Mouse (Mus musculus): ENCODE measurements around the gene Tenm3.
A peak's percentile ranks its signal among the peaks of the same experiment; 100 is the strongest.

Gene Tenm3

DNA sequence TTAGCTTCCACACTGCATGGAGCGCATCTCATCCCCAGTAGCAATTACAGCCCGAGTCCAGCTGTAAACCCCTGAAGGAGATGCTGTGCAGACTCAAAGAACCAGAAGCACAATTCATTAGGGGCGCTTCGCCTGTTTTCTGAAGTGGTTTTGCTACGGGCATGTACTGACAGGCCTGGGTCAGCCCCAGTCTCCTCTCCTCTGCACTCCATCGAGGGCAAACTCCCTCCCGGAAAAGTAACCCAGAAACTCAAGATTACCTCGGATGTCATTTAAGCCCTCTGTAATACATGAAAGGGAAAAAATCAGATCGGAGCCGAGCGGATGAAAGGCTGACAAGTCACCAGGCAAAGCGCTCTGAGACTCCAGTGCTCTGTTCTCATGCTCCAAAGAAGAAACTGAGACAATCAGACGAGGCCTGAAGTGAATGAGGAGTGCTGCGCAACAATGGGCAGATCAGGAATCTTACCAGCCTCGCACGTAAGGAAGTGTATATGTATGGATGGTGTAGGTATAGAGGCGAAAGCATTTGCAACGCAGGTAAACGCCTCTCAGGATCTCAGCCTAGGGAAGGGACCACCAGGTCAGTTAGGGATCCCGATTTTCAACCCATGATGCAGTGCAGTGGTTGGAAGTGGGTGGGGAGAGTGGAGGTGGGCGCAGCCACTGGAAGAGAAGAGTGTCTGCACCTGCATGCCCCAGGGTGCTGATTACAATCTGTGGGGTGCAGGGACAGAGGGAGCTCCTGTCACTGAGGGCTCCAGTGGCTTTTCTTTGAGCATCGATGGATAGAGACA, 387.2 kb downstream of the Tenm3 start:
- no peak for DNase-seq (ENCODE audit: low read depth, low spot score)

DNA sequence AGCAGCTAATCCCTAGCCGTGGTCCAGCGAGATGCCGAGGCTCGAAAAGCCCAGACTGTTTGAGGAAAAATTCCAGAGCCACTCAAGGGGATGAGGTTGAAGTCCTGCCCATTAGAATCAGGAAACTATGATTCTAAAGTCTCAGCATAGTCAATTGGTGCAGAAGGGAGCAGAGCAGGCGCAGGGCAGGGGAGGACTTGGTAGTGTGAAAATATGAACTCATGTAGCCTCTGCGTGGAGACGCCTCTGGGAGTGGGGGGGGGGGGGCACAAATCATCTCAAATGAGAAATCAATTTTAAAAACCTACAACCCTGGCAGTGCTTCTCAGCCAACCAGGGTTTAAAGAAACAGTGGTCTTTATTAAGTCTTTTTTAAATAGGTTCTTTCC, 392.5 kb downstream of the Tenm3 start:
- no peak for DNase-seq (ENCODE audit: low read depth, low spot score)

DNA sequence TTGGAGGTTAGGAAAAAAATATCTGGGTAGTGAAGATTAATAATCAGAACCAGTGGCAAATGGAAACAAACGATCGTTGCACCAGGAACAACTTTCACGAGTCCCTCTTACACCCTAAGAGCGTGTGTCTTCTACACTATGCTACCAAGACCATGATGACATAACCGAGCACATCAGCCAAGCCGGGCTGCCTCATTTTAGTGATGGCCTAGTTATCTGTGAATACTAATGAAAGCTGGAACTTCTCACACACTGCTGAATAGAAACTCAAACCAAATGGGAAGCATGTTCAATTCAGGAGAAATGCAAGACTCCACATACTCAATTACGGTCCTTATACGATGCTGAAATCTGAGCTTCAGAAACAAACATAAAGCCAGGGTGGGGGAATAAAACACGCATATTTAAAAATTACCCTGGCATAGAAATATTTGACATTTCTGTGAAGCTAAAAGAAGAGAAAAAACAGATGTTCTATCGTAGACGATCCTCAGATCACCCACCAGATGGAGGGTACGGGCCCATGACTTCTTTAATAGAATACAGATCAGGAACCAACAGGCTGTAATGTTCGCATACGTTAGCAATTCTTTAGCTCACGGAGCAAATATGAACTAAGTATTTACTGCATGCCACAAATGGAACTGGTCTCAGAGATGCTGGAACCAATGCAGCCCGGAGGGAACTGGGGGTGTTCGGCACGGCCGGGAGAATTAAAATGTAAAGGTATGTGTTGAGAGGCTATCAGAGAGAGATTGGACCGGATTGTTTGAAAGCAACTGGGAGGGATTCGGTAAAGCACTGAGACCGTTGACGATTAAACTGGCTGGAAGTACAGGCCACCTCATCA, 393.1 kb downstream of the Tenm3 start:
- no peak for DNase-seq (ENCODE audit: low read depth, low spot score)

DNA sequence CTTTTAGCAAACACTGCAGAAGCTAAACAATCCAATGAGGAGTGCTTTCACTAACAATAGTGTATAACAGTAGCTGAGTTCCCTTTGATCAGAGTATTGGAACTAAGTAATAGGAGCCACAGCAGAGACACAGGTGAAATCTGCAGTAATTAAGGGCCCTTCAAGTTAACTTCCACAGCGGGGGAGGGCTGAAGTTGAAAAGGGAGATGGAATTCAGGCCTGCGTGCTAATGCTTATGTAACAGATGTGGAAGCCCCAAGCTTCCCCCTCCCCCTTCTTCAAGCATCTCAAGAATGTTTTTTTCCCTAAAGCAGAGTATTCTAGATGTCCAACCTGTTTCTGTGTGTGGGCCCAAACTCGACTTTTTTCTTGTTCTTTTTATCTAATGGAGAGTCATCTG, 394.1 kb downstream of the Tenm3 start:
- DNase-seq (ENCODE audit: low read depth, low spot score), result no peak

DNA sequence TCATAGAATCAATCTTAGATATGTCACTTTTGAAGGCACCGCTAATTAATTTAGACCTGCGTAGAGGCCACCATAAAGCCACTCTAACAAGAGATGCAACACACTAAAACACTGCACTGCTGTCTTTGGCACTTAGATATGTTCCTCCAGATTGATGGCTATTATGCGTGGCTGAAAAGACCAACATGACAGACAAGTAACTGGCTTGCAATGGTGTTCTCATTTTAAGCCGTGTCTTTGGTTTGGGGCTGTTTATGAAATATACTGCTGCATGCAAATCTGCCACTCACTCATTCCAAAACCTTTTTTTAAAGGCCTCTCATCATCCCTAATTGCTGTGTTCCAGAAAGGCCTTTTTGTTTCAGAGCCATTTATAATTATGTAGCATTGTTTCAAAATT, 398.1 kb downstream of the Tenm3 start:
- DNase-seq (ENCODE audit: low read depth, low spot score), result no peak

DNA sequence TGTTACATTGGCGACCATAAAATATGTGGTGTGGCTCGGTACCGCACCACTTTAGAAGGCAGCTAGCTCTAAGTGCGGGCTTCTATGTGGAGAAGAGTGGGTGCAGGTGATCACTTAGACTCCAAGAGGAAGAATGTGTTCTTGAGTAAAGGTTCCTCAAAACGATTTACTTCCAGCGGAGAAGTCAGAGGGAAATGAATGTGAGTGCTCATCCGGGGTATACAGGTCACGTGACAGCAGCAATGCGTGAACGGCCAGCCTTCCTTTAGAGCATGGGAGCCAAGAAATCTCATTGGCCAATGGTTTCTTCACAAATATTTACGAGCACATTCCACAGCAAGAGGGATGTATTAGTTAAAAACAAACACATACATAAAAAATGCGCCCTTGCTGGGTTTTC, 404.3 kb downstream of the Tenm3 start:
- DNase-seq (ENCODE audit: low read depth, low spot score), result no peak

DNA sequence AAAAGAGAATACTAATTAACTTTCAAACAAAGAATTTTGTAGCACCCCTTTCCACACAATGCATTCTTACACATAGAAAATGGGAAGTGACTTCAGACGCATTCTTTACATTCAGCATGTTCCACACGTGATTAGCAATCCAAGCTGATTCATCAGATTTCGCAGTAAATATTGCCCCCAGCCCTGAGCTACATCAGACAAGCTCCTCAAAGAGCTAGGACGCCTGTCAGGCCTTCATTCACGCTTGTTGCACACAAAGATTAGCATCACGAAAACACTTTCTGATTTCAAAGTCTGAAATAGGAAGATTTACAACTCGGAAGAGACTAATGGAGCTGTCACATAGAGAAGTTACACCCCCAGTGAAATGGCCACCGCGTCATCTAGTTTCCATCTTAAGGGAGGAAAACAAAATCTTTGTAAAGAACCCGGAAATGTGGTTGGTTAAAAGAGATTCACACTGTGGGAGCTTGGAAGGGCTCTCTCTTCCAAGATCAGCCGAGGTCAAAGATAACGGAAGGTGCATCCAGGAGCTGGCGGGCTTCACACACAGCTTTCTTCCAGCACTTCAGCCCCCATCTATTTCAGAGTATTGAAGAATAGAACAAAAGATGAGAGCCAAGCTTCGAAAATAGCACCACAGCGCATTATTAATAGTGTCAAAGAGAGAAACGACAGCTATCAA, 406.1 kb downstream of the Tenm3 start:
- DNase-seq (ENCODE audit: low read depth, low spot score), result no peak

DNA sequence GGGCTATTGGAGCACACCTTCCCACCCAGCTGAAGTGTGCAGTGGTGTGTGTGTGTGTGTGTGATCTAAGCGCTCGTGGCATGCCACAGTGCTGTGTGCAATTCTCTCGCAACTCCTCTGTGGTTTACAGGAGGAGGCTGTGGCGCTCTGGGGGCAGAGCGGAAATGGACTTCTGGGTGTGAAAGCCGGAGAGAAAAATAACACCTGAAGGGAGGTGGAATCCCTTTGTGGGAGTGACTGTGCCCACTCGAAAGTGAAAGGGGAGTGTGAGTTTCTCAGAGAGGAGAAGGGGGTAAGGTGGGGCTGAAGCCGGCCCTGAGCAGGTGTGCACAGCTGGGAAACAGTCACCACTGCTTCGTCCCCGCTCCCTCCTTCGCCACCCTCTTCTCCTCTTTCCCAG, 418.6 kb downstream of the Tenm3 start:
- no peak for DNase-seq (ENCODE audit: low read depth, low spot score)

DNA sequence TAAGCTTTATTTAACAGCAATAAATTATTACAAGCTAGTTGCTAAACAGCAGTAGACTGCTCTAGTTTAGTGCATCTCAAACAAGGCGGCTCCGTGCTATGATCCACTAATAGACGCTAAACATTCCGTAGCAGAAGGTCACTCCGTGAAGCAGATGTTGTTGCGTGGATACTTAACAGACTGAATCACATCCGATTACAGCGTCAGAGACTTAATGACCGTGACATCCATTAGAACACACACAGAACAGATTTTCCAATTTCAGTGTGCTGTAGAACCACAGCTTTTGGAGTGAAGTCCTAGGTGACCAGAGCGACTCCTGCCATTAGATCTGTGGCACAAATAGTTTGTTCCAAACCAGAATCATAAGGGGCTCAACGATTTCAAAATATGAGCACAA, 426.0 kb downstream of the Tenm3 start:
- DNase-seq (ENCODE audit: low read depth, low spot score), result no peak

DNA sequence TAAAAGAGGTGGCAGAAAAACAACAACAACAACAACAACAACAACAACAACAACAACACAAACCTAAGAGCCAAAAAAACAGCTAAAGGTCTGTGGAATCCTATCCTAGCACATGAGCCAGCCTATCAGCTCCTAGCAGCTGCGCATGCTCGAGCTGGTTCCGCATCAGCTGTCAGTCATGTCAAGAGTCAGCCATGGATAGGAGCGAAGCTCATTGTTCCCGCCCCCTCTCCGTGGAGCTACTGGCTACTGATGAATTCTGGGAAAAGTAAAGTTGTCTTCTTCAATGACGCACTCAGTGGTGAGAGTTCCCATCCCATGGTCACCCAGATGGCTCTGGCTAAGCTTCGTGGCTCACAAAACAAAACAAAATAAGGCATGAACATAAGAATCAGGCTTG, 432.8 kb downstream of the Tenm3 start:
- no peak for DNase-seq (ENCODE audit: low read depth, low spot score)

DNA sequence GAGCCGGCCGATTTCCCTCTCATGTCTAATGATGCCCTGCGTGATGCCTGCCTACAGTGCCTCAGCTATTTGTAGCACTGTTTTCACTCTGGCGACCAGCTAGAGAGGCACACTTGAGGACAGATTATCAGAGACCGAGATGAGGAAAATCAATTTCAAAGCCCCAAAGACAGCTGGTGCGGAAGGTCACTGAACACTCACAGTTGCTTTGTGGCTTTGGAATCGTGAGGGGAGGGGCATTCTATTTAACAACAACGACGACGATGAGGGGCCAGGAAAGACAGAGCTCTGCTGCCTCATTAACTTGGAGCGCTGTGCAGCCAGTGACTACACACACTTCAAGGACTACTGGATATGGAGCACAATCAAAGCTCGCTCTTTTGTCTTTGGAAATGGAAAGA, 443.2 kb downstream of the Tenm3 start:
- no peak for DNase-seq (ENCODE audit: low read depth, low spot score)

DNA sequence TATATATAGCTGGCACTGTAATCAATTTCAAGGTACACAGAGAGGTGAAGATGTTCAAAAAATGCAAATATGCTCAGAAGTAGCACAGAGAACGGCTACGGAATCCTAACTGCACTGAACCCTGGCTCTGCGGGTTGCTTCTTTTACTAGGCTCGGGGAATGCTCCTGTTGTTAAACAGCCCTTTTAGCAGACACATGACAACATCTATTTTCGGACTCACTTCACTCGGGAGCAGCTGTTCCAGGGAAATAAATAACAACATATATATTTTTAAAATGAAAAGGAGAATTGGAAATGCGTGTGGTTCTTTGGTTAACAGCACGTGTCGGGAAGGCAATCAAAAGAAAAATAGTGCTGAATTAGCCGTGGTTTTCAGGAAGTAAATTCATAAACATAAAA, 457.9 kb downstream of the Tenm3 start:
- DNase-seq (ENCODE audit: low read depth, low spot score), result no peak

DNA sequence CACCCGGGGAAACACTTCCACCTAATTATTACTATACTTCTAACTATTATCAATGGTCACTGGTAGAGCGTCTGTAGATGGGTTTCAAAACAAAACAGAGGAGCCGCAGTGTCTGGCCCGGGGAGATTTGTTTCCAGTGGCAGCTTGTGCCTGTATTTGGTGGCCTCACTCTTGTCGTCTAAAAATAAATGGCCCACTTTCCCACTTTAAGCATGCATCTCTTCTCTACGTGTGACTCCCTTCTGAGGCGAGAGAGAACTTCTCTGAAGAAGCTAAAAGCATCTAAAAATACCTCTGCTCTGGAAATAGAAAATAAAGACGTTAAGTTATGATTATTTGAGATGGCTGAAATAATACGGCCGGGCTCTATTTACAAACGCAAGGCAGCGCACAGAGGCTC, 463.7 kb downstream of the Tenm3 start:
- peak; percentile 58 for DNase-seq (ENCODE audit: low read depth, low spot score)

DNA sequence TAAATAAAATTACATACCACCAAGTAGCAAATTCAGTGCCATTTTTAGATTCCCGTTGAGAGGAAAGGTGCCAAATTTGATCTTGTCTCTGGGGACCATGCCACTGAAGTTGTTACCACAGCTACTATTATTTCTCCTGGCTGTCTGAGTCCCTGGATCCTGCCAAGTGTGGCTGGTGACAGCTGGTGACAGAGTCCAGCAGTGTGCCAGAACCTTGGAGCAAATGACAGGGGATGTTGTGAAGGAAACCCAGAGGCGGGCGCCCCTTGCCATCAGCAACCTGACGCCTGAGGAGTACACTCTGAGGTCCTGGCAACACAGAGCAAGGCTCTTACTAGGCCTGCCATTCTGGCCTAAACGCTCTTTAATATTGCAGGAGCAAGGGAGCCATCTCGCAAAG, 467.0 kb downstream of the Tenm3 start:
- DNase-seq (ENCODE audit: low read depth, low spot score), result peak; percentile 69

DNA sequence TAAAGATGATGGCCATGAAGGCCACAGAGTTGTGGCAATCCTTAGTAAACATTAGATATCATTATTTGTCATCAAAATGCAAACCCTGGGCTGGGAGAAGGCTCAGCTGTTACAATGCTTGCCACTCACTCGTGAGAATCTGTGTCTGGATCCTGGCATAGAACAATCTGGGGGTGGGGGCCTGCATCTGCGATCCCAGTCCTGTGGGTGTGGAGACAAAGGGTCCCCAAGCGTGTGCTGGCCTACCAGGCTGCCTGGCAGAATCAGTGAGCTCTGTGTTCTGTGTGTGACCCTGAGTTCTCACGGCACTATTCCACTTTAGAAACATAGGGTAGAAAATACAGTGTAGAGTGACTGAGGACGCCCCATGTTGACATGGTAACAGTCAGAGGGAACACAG, 468.6 kb downstream of the Tenm3 start:
- no peak for DNase-seq (ENCODE audit: low read depth, low spot score)

DNA sequence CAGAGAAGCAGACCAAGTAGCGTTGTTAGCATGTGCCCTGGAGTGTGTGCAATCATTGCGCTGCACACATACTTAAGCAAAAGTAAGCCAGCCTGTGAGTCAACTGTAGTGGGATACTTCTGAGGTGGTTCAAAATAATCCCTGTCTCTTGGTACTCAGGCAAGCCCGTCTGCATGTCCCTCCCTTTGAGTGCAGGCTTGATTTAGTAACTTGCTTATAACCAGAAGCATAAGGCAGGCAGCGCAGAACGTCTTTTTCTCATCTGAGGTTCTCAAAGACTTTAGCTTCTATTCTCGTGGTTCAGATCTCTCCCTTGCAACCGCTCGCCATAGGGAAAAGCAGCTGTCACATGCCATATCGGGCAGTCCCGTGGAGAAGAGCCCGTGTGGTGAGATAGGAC, 470.3 kb downstream of the Tenm3 start:
- peak; percentile 29 for DNase-seq (ENCODE audit: low read depth, low spot score)

DNA sequence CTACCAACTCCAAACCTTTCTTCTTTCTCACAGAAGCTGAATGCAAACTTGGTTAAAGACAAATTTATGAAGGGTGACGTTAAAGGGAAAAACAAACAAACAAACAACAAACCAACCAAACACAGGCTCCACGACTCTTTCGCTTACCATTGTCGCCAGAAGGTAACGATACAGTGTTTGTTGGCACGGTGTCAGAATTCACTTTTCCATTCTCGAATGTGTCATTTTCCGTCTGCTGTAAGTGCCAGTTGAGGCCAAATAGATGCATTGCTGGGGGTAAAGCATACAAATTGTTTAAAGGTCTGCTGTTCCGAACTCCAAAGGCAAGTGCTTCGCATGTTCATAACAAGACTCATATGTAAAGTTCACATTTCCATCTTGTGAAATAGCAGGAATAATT, 476.6 kb downstream of the Tenm3 start:
- no peak for DNase-seq (ENCODE audit: low read depth, low spot score)

DNA sequence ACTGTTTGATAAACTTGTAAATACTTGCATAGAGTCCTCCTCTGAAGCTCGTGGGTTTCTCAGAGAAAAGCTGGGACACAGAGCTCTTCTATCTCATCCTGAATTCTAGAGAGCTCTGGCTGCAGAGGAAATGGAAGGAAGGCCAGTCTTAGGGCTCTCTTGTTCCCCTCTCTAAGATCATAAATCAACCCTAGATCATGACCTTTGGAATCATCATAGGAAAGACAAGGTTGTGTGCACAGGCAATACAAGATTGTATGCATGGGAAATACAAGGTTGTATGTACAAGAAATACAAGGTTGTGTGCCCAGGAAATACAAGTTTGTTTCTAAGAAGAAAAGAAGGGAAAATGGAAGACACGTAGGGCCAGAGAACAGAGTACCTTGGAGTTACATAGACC, 486.9 kb downstream of the Tenm3 start:
- no peak for DNase-seq (ENCODE audit: low read depth, low spot score)

DNA sequence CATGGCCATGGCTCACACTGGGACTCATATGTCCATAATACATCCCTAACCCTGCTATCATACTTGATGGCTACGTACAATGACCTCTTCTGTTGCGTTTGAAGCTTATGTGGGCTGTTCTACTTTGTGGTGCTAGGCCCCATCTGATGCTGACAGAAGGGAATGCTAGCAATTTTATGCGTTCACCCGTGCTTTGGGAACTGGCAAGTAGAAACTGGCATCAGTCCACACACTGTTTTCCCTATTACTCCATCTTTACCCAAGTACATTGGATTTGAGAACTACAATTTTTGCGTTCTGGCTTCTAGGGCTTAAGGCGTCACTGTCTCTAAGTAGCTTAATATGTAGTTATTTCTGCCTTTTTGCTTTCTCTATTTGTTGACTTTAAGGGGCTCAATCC, 490.3 kb downstream of the Tenm3 start:
- peak; percentile 31 for DNase-seq (ENCODE audit: low read depth, low spot score)

DNA sequence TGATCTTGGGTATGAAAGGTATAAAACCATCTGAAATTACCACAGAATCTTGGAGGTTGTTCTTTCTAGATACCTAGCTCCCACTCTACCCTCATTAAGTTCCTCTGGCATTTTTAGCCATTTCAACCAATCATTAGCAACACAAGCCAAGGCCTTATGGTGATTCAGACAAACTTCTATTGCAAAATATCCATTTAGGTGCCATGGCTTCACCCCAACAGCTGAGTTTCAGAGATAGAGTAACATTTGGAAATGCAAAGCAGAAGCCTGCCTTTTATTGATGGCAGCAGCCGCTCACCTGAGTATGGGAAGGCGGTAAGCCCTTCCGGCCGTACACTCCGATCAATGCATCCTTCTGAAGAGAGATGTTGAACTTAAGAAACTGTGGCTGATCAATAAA, 494.9 kb downstream of the Tenm3 start:
- no peak for DNase-seq (ENCODE audit: low read depth, low spot score)

DNA sequence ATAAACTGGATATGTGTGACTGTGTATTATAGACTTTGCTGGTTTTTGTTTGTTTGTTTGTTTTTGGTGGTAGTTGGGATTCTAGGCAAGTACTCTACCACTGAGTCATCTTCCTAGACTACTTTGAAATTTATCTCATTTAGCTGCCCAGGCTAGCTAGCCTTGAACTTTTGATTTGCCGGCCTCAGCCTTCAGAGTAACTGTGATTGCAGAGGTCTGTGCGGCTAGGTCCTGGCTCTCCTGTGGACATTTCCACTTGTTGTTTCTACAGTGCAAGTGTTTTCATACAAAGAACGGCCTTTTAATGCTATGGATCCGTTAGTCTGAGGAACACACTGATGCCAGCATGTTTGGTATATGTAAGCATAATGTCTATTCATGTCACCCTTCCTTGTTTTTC, 495.4 kb downstream of the Tenm3 start:
- no peak for DNase-seq (ENCODE audit: low read depth, low spot score)

DNA sequence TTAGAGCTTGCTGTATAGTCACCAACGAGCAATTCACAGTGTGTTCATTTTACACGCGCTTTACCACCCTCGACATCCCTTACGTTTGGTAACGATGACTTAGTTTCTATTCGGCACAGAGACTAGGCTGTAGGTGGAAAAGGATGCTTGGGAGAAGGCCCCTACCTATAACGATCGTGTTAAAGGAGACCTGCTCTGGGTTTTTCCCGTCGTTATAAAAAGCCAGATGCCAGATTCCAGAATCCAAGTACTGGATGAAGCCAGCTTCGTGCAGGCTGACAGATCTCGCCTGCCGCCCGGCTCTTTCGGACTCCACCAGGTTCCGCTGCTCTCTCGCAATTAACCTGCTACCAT, 500.7 kb downstream of the Tenm3 start:
- DNase-seq (ENCODE audit: low read depth, low spot score), result no peak
